Mouse (Mus musculus): ENCODE measurements at regions not wholly inside any gene's neighbourhood (a gene's known extent, or its start where the extent isn't known, plus 50 kb on each side); places are given as distances from the start of the nearest gene placed in this dataset.

DNA sequence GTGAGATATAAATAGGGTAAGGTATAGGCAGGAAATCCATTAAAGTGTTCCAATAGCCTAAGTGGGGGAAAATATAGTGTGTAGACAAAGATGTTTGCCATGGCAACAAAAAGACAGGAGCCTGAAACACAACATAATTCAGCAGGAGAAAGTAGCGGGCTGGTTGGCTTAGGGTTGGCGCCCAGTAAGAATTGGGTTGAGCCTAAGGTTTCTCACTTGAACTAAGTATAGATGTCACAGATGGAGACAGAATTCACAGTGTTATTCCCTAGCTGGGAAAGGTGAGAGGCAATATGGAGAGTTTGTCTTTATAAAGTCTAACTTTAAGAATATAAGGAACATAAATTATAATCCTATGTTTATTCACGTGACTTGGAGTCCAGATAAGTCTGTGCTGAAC, 64.8 kb upstream of the Ogfrl1 start:
- Histone ChIP-seq H3K4me3 (ENCODE audit: control insufficient read depth in 1 of 2, insufficient read depth in 1 of 2, low read depth in 2 of 2, low read length in 2 of 2) (no peak overlapping the region), H3K9me3 (replicated peaks; ENCODE audit: insufficient read depth, low read length) (no peaks in the 10 kb centered on the region), H3K27ac (ENCODE audit: control insufficient read depth, low read depth, low read length) (no peak overlapping the region), H3K79me2 (ENCODE audit: control insufficient read depth, insufficient read depth, low read length, poor library complexity) (no peaks in the 10 kb centered on the region), H3K9ac (ENCODE audit: control insufficient read depth, low read depth, low read length, poor library complexity, severe bottlenecking) (no peak overlapping the region), H3K36me3 (ENCODE audit: control insufficient read depth in 1 of 2, insufficient read depth in 2 of 2, low read length in 2 of 2) (no peaks in the 10 kb centered on the region; a peak in 2 of 4 replicates), H3K27me3 (ENCODE audit: control insufficient read depth in 1 of 2, insufficient read depth in 2 of 2, low read length in 2 of 2) (no peaks in the 10 kb centered on the region), H3K4me1 (ENCODE audit: control insufficient read depth in 1 of 2, insufficient read depth in 2 of 2, low read length in 2 of 2) (no peaks in the 10 kb centered on the region; a peak in 1 of 4 replicates)
- no peak for TF ChIP-seq UBTF (IDR thresholded peaks at IDR 0.05; ENCODE audit: borderline replicate concordance, insufficient read depth, low read depth, low read length)
- TF ChIP-seq MYB (IDR thresholded peaks at IDR 0.05; ENCODE audit: low read depth, low read length): no peak
- no peak for TF ChIP-seq MAFK (IDR thresholded peaks at IDR 0.05; ENCODE audit: borderline replicate concordance, low read depth, low read length)
- no peak for TF ChIP-seq GATA1 (IDR thresholded peaks at IDR 0.05; ENCODE audit: low read depth, low read length)
- TF ChIP-seq ZMIZ1 (IDR thresholded peaks at IDR 0.05; ENCODE audit: low read depth, low read length): no peak
- TF ChIP-seq MYC (IDR thresholded peaks at IDR 0.05; ENCODE audit: low read depth, low read length): no peak
- no peak for TF ChIP-seq BHLHE40 (IDR thresholded peaks at IDR 0.05; ENCODE audit: borderline replicate concordance, low read depth, low read length)
- TF ChIP-seq KAT2A (conservative IDR thresholded peaks at IDR 0.05; ENCODE audit: low read depth, low read length): no peak
- TF ChIP-seq JUND (IDR thresholded peaks at IDR 0.05; ENCODE audit: low read depth, low read length): no peak
- TF ChIP-seq NELFE (IDR thresholded peaks at IDR 0.05; ENCODE audit: low read depth, low read length): no peak
- TF ChIP-seq CHD1 (IDR thresholded peaks at IDR 0.05; ENCODE audit: low read depth, low read length): no peak
- no peak for TF ChIP-seq NRF1 (IDR thresholded peaks at IDR 0.05; ENCODE audit: insufficient read depth, low read depth, low read length, poor library complexity, severe bottlenecking)
- TF ChIP-seq ZKSCAN1 (IDR thresholded peaks at IDR 0.05; ENCODE audit: low read depth, low read length): no peak
- no peak for TF ChIP-seq SMC3 (IDR thresholded peaks at IDR 0.05; ENCODE audit: low read depth, low read length)
- TF ChIP-seq TBP (IDR thresholded peaks at IDR 0.05; ENCODE audit: low read depth, low read length): no peak
- TF ChIP-seq CHD2 (IDR thresholded peaks at IDR 0.05; ENCODE audit: low read length): no peak
- no peak for DNase-seq (ENCODE audit: low read depth, low spot score)

- TF ChIP-seq MYB (IDR thresholded peaks at IDR 0.05; ENCODE audit: low read depth, low read length): no peak
- no peak for TF ChIP-seq ELF1 (IDR thresholded peaks at IDR 0.05; ENCODE audit: low read depth, low read length)
- no peak for TF ChIP-seq ZC3H11A (IDR thresholded peaks at IDR 0.05; ENCODE audit: low read depth, low read length)
- TF ChIP-seq RAD21 (IDR thresholded peaks at IDR 0.05; ENCODE audit: low read depth, low read length): no peak
- no peak for TF ChIP-seq RCOR1 (IDR thresholded peaks at IDR 0.05; ENCODE audit: low read depth, low read length)
- TF ChIP-seq MEF2A (IDR thresholded peaks at IDR 0.05; ENCODE audit: extremely low read depth, insufficient replicate concordance, low read depth, low read length, poor library complexity, severe bottlenecking): no peak
- no peak for TF ChIP-seq ETS1 (IDR thresholded peaks at IDR 0.05; ENCODE audit: low read depth, low read length)
- TF ChIP-seq SIN3A (IDR thresholded peaks at IDR 0.05; ENCODE audit: low read length): no peak
- no peak for TF ChIP-seq TAL1 (IDR thresholded peaks at IDR 0.05; ENCODE audit: low read length)
- no peak for TF ChIP-seq GATA1 (IDR thresholded peaks at IDR 0.05; ENCODE audit: low read depth, low read length)
- TF ChIP-seq GABPA (IDR thresholded peaks at IDR 0.05; ENCODE audit: low read depth, low read length): no peak
- no peak for TF ChIP-seq POLR2A (IDR thresholded peaks at IDR 0.05; ENCODE audit: control insufficient read depth in 1 of 2, insufficient read depth in 1 of 2, low read depth in 1 of 2, low read length in 2 of 2, poor library complexity in 1 of 2)
- no peak for TF ChIP-seq MAFK (IDR thresholded peaks at IDR 0.05; ENCODE audit: borderline replicate concordance, low read depth, low read length)
- no peak for TF ChIP-seq MXI1 (IDR thresholded peaks at IDR 0.05; ENCODE audit: low read depth, low read length)
- no peak for TF ChIP-seq KAT2A (conservative IDR thresholded peaks at IDR 0.05; ENCODE audit: low read depth, low read length)
- TF ChIP-seq TCF12 (IDR thresholded peaks at IDR 0.05; ENCODE audit: low read depth, low read length): no peak
- TF ChIP-seq ZNF384 (IDR thresholded peaks at IDR 0.05; ENCODE audit: low read depth, low read length): no peak
- TF ChIP-seq HCFC1 (IDR thresholded peaks at IDR 0.05; ENCODE audit: low read depth, low read length): no peak
- no peak overlapping the region for H3K4me3 ChIP-seq (ENCODE audit: control insufficient read depth in 1 of 2, insufficient read depth in 1 of 2, low read depth in 2 of 2, low read length in 2 of 2)
- no peak for DNase-seq (ENCODE audit: low read depth, low spot score)
These were observed 66.5 kb upstream of the Ogfrl1 start for GRCm38 (mm10) chr1:23464081-23464480.

More at GRCm38 (mm10) chr1:23464081-23464480, 66.5 kb upstream of the Ogfrl1 start:
- Histone ChIP-seq H3K36me3 (ENCODE audit: control insufficient read depth in 1 of 2, insufficient read depth in 2 of 2, low read length in 2 of 2) (no peaks in the 10 kb centered on the region; a peak in 2 of 4 replicates), H3K27ac (ENCODE audit: control insufficient read depth, low read depth, low read length) (no peak overlapping the region), H3K9ac (ENCODE audit: control insufficient read depth, low read depth, low read length, poor library complexity, severe bottlenecking) (no peak overlapping the region), H3K9me3 (replicated peaks; ENCODE audit: insufficient read depth, low read length) (no peaks in the 10 kb centered on the region), H3K27me3 (ENCODE audit: control insufficient read depth in 1 of 2, insufficient read depth in 2 of 2, low read length in 2 of 2) (no peaks in the 10 kb centered on the region), H3K4me1 (ENCODE audit: control insufficient read depth in 1 of 2, insufficient read depth in 2 of 2, low read length in 2 of 2) (peaks cover 0 to 2% of the 10 kb centered on the region in 2 experiments; a peak in 1 of 4 replicates), H3K79me2 (ENCODE audit: control insufficient read depth, insufficient read depth, low read length, poor library complexity) (no peaks in the 10 kb centered on the region)

Measured in MEL (cell line).